Mouse (Mus musculus): ENCODE results near the gene Negr1. TPM values are rescaled to one million over a fixed set of nuclear protein-coding genes. Genes with fewer than 3 reads are reported as not detected.

Negr1 gene
- total RNA-seq (2021) = 100 to 1,000 TPM; 284 to 293 TPM

DNA sequence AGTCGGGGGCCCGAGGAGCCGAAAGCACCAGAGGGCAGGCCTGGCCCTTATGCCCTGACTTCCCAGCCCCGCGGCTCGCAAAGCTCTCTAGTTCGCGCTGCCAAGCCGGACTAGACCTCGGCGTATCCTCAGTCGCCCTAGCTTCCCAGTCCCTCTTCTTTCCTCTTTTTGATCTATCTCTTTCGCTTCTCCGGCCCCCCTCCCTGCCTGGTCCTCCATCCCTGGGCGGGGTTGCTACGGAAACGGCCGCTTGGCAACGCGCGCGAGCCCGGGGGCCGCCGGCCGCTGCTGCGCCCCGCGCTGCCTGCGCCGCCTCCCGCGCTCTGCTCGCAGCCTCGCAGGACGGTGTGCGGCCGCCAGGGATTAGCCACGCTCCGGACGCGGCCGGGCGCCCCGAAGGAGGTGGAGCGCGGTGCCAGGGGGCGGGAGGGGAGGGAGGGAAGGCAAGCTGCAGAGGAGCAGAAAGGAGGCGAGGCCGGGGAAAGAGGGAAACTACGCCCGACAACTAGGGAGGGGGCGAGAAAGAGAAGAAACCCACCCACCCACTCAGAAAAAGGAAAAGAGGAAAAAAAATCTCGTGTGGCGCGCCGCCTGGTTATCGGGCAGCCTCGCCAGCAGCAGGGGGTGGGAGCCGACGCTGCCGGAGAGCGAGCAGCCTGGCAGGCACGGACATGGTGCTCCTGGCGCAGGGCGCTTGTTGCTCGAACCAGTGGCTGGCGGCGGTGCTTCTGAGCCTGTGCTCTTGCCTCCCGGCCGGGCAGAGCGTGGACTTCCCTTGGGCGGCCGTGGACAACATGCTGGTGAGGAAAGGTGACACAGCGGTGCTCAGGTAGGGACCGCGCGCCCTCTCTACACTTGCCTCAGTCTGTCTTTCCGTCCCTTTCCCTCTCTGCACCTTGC lies at the start of gene Negr1:
TSS of gene Negr1 (plus strand) at position 271 of the 900 bp plus-strand sequence.
- intact Hi-C loops (cut with DNase I) = loop anchor here (5.0 to 10.0 kb wide), 8 partner anchors 233 to 1909 kb away; no protein-coding TSS in a partner anchor
- peak; percentile 81 to 88 for DNase-seq (ENCODE audit: extremely low spot score in 1 of 2, low spot score in 2 of 2)

DNA sequence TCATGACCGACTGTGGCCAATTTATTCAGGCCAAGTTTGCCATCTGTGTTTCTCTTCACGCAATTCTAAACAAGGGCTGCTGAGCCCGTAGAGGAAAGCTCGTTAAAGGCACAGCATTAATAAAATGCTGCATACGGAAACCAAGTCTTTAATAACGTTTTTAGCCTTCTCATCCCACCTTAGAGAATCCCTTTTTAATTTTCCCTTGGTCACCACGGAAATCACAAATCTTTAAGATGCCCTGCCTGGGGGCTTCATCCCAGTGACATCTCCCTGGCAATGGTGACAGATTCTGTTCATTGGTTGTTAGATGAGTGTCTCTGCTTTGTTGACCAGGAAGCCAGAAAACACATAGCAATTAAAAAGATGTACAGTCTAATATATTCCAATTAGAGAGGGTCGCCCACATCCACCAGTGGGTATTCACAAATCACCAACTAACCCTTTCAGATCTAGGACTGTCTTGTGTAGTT lies 35.1 kb upstream of the Negr1 start:
- intact Hi-C loops (cut with DNase I) = no loop called here

GRCm38 (mm10) chr3:156527231-156527995 lies 34.2 kb upstream of the Negr1 start:
- no peak for DNase-seq (ENCODE audit: extremely low spot score in 1 of 2, low spot score in 2 of 2)
- intact Hi-C loops (cut with DNase I) = no loop called here

More for the DNA sequence above, 35.1 kb upstream of the Negr1 start:
- no peak for DNase-seq (ENCODE audit: extremely low spot score in 1 of 2, low spot score in 2 of 2)

- intact Hi-C loops (cut with DNase I) = no loop called here
- DNase-seq (ENCODE audit: extremely low spot score in 1 of 2, low spot score in 2 of 2) = peak in 1 of 2 experiments; percentile 36
These were observed 2.2 kb upstream of the Negr1 start for GRCm38 (mm10) chr3:156559441-156559825.

GRCm38 (mm10) chr3:156559826-156560471 lies 1.6 kb upstream of the Negr1 start:
- intact Hi-C loops (cut with DNase I) = loop anchor here (5.0 to 10.0 kb wide), 8 partner anchors 235 to 1908 kb away; no protein-coding TSS in a partner anchor

GRCm38 (mm10) chr3:156560766-156561165 lies 828 bp upstream of the Negr1 start:
- intact Hi-C loops (cut with DNase I) = loop anchor here (5.0 to 10.0 kb wide), 8 partner anchors 234 to 1908 kb away; no protein-coding TSS in a partner anchor
- DNase-seq (ENCODE audit: extremely low spot score in 1 of 2, low spot score in 2 of 2) = peak; percentile 87 to 90

More at GRCm38 (mm10) chr3:156559826-156560471, 1.6 kb upstream of the Negr1 start:
- DNase-seq (ENCODE audit: extremely low spot score in 1 of 2, low spot score in 2 of 2) = peak; percentile 34 to 36

DNA sequence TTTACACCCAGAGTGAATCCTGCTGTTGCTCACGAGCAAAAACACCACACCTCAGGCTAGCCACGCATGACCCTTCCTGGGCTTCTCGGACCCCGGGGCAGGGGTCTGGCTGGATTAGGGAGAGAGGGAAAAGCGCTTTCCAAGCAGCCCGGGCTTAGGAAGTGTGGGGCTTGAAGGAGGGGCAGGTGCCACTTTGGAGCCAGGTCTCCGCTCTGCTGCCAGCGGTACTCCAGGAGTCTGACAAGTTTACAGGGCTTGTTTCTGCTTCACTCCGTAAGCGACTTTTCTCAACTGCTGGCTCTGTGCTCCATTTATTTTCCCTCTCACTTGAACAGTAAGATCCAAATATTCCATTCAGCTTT lies 811 bp downstream of the Negr1 start:
- intact Hi-C loops (cut with DNase I) = loop anchor here (5.0 to 10.0 kb wide), 8 partner anchors 232 to 1910 kb away; no protein-coding TSS in a partner anchor
- peak in 1 of 2 experiments; percentile 35 for DNase-seq (ENCODE audit: extremely low spot score in 1 of 2, low spot score in 2 of 2)

- DNase-seq (ENCODE audit: extremely low spot score in 1 of 2, low spot score in 2 of 2) = no peak
- intact Hi-C loops (cut with DNase I) = loop anchor here (5.0 to 10.0 kb wide), 8 partner anchors 232 to 1910 kb away; no protein-coding TSS in a partner anchor
These were observed 1.2 kb downstream of the Negr1 start for GRCm38 (mm10) chr3:156562796-156563195.

- DNase-seq (ENCODE audit: extremely low spot score in 1 of 2, low spot score in 2 of 2) = no peak
- intact Hi-C loops (cut with DNase I) = loop anchor here (5.0 to 10.0 kb wide), 8 partner anchors 231 to 1911 kb away; no protein-coding TSS in a partner anchor
These were observed 1.8 kb downstream of the Negr1 start for GRCm38 (mm10) chr3:156563353-156563752.

GRCm38 (mm10) chr3:156573465-156573864 lies 11.9 kb downstream of the Negr1 start:
- intact Hi-C loops (cut with DNase I) = no loop called here
- DNase-seq (ENCODE audit: extremely low spot score in 1 of 2, low spot score in 2 of 2) = no peak

- DNase-seq (ENCODE audit: extremely low spot score in 1 of 2, low spot score in 2 of 2) = no peak
- intact Hi-C loops (cut with DNase I) = no loop called here
These were observed 14.7 kb downstream of the Negr1 start for GRCm38 (mm10) chr3:156576292-156576691.

DNA sequence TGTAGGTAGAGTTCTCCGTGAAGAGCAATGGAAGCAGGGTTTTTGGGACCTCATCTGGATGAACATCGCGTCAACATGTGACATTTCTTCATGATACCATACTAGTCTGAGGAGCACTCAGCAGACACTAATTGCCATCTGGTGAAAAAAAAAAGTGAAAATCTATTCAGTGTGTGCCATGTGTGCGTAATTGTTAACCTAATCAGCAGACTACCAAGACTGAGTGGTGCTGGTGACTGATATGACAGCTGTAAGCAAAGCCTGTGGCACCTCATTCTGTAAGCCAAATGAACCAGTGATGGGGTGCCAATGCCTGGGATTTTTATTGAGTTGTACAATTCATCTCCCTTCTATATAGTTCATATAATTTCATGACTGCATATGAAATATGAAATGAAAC lies 29.0 kb downstream of the Negr1 start:
- intact Hi-C loops (cut with DNase I) = no loop called here
- no peak for DNase-seq (ENCODE audit: extremely low spot score in 1 of 2, low spot score in 2 of 2)

DNA sequence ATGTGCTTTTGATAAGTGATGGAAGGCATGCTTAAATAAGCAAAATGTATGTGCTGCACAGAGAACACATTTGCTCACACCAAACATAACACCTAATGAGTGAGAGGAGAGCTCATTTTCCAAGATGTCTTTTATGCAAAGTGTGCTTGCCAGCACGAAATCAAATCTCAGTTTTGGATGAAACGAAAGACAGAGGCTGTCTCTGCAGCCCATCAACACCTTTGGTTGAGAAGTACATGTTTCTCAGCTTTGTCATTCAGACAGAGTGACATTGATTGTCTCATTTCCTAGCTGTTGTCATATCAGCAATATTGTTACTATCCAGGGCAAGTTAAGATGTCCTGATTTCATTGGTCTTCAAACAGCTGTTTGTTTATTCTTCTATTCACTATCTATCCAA lies 29.5 kb downstream of the Negr1 start:
- no peak for DNase-seq (ENCODE audit: extremely low spot score in 1 of 2, low spot score in 2 of 2)
- intact Hi-C loops (cut with DNase I) = no loop called here

DNA sequence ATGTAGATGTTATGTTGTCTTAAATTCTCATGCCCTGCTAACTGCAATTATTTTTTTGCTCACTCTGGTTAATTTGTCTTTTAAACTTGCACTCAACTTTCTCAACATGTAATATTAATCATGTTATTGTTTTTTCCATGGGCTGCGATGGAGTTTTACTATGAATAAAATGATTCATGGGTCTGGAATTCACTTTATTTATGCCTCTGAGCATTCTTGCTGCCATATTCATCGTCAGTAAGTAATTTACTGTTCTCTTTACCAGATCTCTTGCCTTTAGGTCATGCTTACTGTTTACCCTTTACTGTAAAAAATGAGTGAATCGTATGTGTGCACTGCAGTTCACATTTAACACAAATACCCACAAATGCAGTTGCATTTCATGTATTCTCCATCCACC lies 45.3 kb downstream of the Negr1 start:
- intact Hi-C loops (cut with DNase I) = no loop called here
- no peak for DNase-seq (ENCODE audit: extremely low spot score in 1 of 2, low spot score in 2 of 2)

GRCm38 (mm10) chr3:156619921-156620320 lies 58.3 kb downstream of the Negr1 start:
- no peak for DNase-seq (ENCODE audit: extremely low spot score in 1 of 2, low spot score in 2 of 2)

DNA sequence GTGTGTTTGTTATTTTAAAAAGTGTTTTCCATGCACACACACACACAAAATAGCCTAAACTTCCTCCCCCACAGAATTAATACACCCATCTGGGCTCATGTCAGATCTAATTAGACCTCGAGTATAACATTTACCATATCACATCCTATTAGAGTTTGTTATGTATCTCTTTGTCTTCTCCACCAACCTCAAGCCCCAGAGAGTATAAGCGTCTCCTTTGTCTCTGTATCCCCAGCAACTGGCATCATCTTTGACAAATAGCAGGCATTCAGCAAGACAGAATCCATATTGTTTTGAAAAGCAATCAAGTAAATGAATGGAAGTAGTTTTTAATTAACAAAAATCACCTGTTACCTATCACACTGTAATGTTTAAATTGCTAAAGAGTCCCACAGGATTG lies 67.0 kb downstream of the Negr1 start:
- DNase-seq (ENCODE audit: extremely low spot score in 1 of 2, low spot score in 2 of 2) = no peak

More at GRCm38 (mm10) chr3:156619921-156620320, 58.3 kb downstream of the Negr1 start:
- intact Hi-C loops (cut with DNase I) = no loop called here

GRCm38 (mm10) chr3:156632942-156633341 lies 71.3 kb downstream of the Negr1 start:
- no peak for DNase-seq (ENCODE audit: extremely low spot score in 1 of 2, low spot score in 2 of 2)
- intact Hi-C loops (cut with DNase I) = no loop called here

More for the DNA sequence above, 67.0 kb downstream of the Negr1 start:
- intact Hi-C loops (cut with DNase I) = no loop called here

- intact Hi-C loops (cut with DNase I) = no loop called here
- no peak for DNase-seq (ENCODE audit: extremely low spot score in 1 of 2, low spot score in 2 of 2)
These were observed 77.8 kb downstream of the Negr1 start for GRCm38 (mm10) chr3:156639382-156639781.
